Mouse (Mus musculus) intestine, embryonic 14.5 days (tissue): ENCODE measurements around the gene Cyba. TPM values are rescaled to one million over a fixed set of nuclear protein-coding genes. Genes with fewer than 3 reads are reported as not detected.

Experiments used
- ATAC-seq: fragments of 200-750 bp; cut with Nextera tagmentation; replicated peaks from 2 replicates; pipeline ENCODE4 v1.8.0; 2017; ENCODE audit warnings: low read depth, moderate number of reproducible peaks, moderate TSS enrichment, moderate library complexity; ENCODE audit not compliant: low FRiP score, low TSS enrichment
- DNase-seq: peaks from one replicate; pipeline ENCODE4 v3.0.0-alpha.2; 2018; ENCODE audit warnings: low spot score
- H3K27ac ChIP-seq: fragments of 300-500 bp; sonication (generic); 2 replicates; pipeline ENCODE4 v1.5.1; 2014; ENCODE audit warnings: low read depth, mild to moderate bottlenecking, control low read depth
- H3K27me3 ChIP-seq: fragments of 300-500 bp; sonication (generic); replicated peaks from 2 replicates; pipeline ENCODE4 v1.6.1; 2014; ENCODE audit warnings: low read length, control low read depth; ENCODE audit not compliant: control insufficient read depth, insufficient read depth
- H3K36me3 ChIP-seq: fragments of 300-500 bp; sonication (generic); 2 replicates; pipeline ENCODE4 v1.6.1; 2014; ENCODE audit warnings: low read length, control low read depth; ENCODE audit not compliant: control insufficient read depth, insufficient read depth
- H3K4me1 ChIP-seq: fragments of 300-500 bp; sonication (generic); replicated peaks from 2 replicates; pipeline ENCODE4 v1.6.1; 2014; ENCODE audit warnings: low read length, control low read depth, mixed read lengths; ENCODE audit not compliant: control insufficient read depth, insufficient read depth
- H3K4me2 ChIP-seq: fragments of 300-500 bp; sonication (generic); 2 replicates; pipeline ENCODE4 v1.6.1; 2014; ENCODE audit warnings: low read length
- H3K4me3 ChIP-seq: fragments of 300-500 bp; sonication (generic); 2 replicates; pipeline ENCODE4 v1.5.1; 2014; ENCODE audit warnings: low read depth, low read length, control low read depth, mixed read lengths
- H3K9ac ChIP-seq: fragments of 300-500 bp; sonication (generic); 2 replicates; pipeline ENCODE4 v1.6.1; 2014; ENCODE audit warnings: mild to moderate bottlenecking, low read length
- H3K9me3 ChIP-seq: fragments of 300-500 bp; sonication (generic); 2 replicates; pipeline ENCODE4 v1.6.1; 2016; ENCODE audit warnings: low read length, control low read depth; ENCODE audit not compliant: control insufficient read depth
- WGBS: fragments of 180-500 bp; shearing (Covaris S2); extraction: QIAGEN DNeasy Blood & Tissue Kit; methylation state at CpG from one replicate; pipeline ENCODE4 v1.1.7; 2014; 5-methylcytosine and 5-hydroxymethylcytosine counted together
- polyA plus RNA-seq: library from polyadenylated mRNA; unstranded; fragments of >200 nt; fragmentation: Nextera tagmentation; extraction: Ambion mirVana; gene quantifications from 2 replicates; pipeline ENCODE4 v1.2.1, GENCODE M21; 2014

Cyba gene
- polyA plus RNA-seq, 1 experiment from 2014 or later: 307 TPM

GRCm38 (mm10) chr8:122467816-122468215, 35.1 kb upstream of the Cyba start:
- H3K9me3 ChIP-seq: no peaks in the 10 kb centered on the region
- H3K4me3 ChIP-seq: no peak overlapping the region
- H3K4me2 ChIP-seq: no peak overlapping the region
- H3K36me3 ChIP-seq: peaks cover 42% of the 10 kb centered on the region
- H3K27ac ChIP-seq: no peak overlapping the region
- no peaks in the 10 kb centered on the region for H3K4me1 ChIP-seq
- DNase-seq (no peak), ATAC-seq (no peak)
- WGBS: 92% methylated on average over 13 of the region's 13 CpGs
- H3K27me3 ChIP-seq: no peaks in the 10 kb centered on the region
- H3K9ac ChIP-seq: no peak overlapping the region

- DNase-seq (no peak), ATAC-seq (no peak)
- Histone ChIP-seq H3K9ac (no peak overlapping the region), H3K4me3 (no peak overlapping the region), H3K27me3 (peaks cover 25% of the 10 kb centered on the region), H3K9me3 (no peaks in the 10 kb centered on the region), H3K36me3 (peaks cover 41% of the 10 kb centered on the region), H3K4me2 (no peak overlapping the region), H3K27ac (no peak overlapping the region), H3K4me1 (peaks cover 6% of the 10 kb centered on the region)
- 75% methylated on average over 7 of the region's 7 CpGs for WGBS
These were observed 32.3 kb upstream of the Cyba start for GRCm38 (mm10) chr8:122464985-122465384.

- Histone ChIP-seq H3K4me2 (no peak overlapping the region), H3K4me3 (no peak overlapping the region), H3K27ac (no peak overlapping the region), H3K9me3 (no peaks in the 10 kb centered on the region), H3K27me3 (peaks cover 35% of the 10 kb centered on the region), H3K36me3 (peaks cover 33% of the 10 kb centered on the region), H3K4me1 (peaks cover 6% of the 10 kb centered on the region), H3K9ac (no peak overlapping the region)
- 51% methylated on average over 12 of the region's 12 CpGs for WGBS
- no peak for ATAC-seq
- no peak for DNase-seq
These were observed 31.2 kb upstream of the Cyba start for GRCm38 (mm10) chr8:122463651-122464640.

GRCm38 (mm10) chr8:122462510-122462909, 29.8 kb upstream of the Cyba start:
- DNase-seq: no peak
- H3K27me3 ChIP-seq: peaks cover 47% of the 10 kb centered on the region
- no peak overlapping the region for H3K4me3 ChIP-seq
- peaks cover 6% of the 10 kb centered on the region for H3K4me1 ChIP-seq
- peaks cover 19% of the 10 kb centered on the region for H3K36me3 ChIP-seq
- no peak overlapping the region for H3K9ac ChIP-seq
- H3K4me2 ChIP-seq: no peak overlapping the region
- H3K27ac ChIP-seq: no peak overlapping the region
- no peaks in the 10 kb centered on the region for H3K9me3 ChIP-seq
- ATAC-seq: no peak
- 68% methylated on average over 8 of the region's 8 CpGs for WGBS

- H3K4me3 ChIP-seq: no peak overlapping the region
- H3K27ac ChIP-seq: no peak overlapping the region
- H3K27me3 ChIP-seq: peaks cover 54% of the 10 kb centered on the region
- no peak overlapping the region for H3K9ac ChIP-seq
- 67% methylated on average over 11 of the region's 11 CpGs for WGBS
- H3K36me3 ChIP-seq: peaks cover 10% of the 10 kb centered on the region
- DNase-seq (no peak), ATAC-seq (no peak)
- H3K4me1 ChIP-seq: peaks cover 6% of the 10 kb centered on the region
- H3K9me3 ChIP-seq: no peaks in the 10 kb centered on the region
- H3K4me2 ChIP-seq: no peak overlapping the region
These were observed 28.9 kb upstream of the Cyba start for GRCm38 (mm10) chr8:122461473-122462148.

GRCm38 (mm10) chr8:122460524-122461472, 28.1 kb upstream of the Cyba start, which contains the start of gene Snai3:
Gene Snai3 (minus strand): TSS chr8:122460733.
- DNase-seq (peak; percentile 84), ATAC-seq (peak; percentile 88)
- H3K9ac ChIP-seq: peak within 1 kb of the TSS; percentile 30
- no peaks in the 10 kb centered on the region for H3K9me3 ChIP-seq
- peaks cover 55% of the 10 kb centered on the region for H3K27me3 ChIP-seq
- peak within 1 kb of the TSS; percentile 30 for H3K4me3 ChIP-seq
- H3K4me1 ChIP-seq: peaks cover 6% of the 10 kb centered on the region
- WGBS: 2% methylated on average over 56 of the region's 56 CpGs
- 0 out of 2 replicates have a peak, but pooled peaks cover 4% of the 10 kb centered on the region for H3K36me3 ChIP-seq
- H3K27ac ChIP-seq: no peak within 1 kb of the TSS
- peak within 1 kb of the TSS; percentile 57 for H3K4me2 ChIP-seq

GRCm38 (mm10) chr8:122459990-122460389, 27.3 kb upstream of the Cyba start:
- Histone ChIP-seq H3K27me3 (peaks cover 55% of the 10 kb centered on the region), H3K4me1 (peaks cover 6% of the 10 kb centered on the region), H3K4me3 (peak overlapping the region; percentile 30), H3K36me3 (no peaks in the 10 kb centered on the region), H3K9ac (peak overlapping the region; percentile 30; the same call in 1 of the 2 replicates), H3K4me2 (peak overlapping the region; percentile 57), H3K27ac (no peak overlapping the region), H3K9me3 (no peaks in the 10 kb centered on the region)
- no peak for ATAC-seq
- 20% methylated on average over 7 of the region's 7 CpGs for WGBS
- no peak for DNase-seq
